Mouse (Mus musculus) embryo, embryonic 9.5 days (tissue): ENCODE data around the gene Msl1.
A peak's percentile ranks its signal among the peaks of the same experiment; 100 is the strongest.

Experiments
- DNase-seq: peaks from one replicate; pipeline ENCODE4 v3.0.0-alpha.2; 2017; ENCODE audit errors: extremely low spot score

Gene Msl1

GRCm38 (mm10) chr11:98795015-98795713 is at the start of gene Msl1:
TSS of gene Msl1 (plus strand) at chr11:98795516.
- DNase-seq, result peak; percentile 96

GRCm38 (mm10) chr11:98745932-98746853 is 49.1 kb upstream of the Msl1 start:
- DNase-seq, result no peak

- DNase-seq, result peak; percentile 74
Measured at GRCm38 (mm10) chr11:98746855-98747693, 48.2 kb upstream of the Msl1 start.

GRCm38 (mm10) chr11:98747804-98748505 is 47.4 kb upstream of the Msl1 start:
- DNase-seq, result no peak

GRCm38 (mm10) chr11:98748506-98749416 is 46.6 kb upstream of the Msl1 start:
- no peak for DNase-seq

GRCm38 (mm10) chr11:98749716-98750115 is 45.6 kb upstream of the Msl1 start:
- no peak for DNase-seq

GRCm38 (mm10) chr11:98750351-98751201 is 44.7 kb upstream of the Msl1 start:
- no peak for DNase-seq

GRCm38 (mm10) chr11:98751221-98751782 is 44.0 kb upstream of the Msl1 start:
- no peak for DNase-seq

- no peak for DNase-seq
Measured at GRCm38 (mm10) chr11:98752562-98753140, 42.7 kb upstream of the Msl1 start.

GRCm38 (mm10) chr11:98753264-98753663 is 42.1 kb upstream of the Msl1 start:
- DNase-seq, result no peak

GRCm38 (mm10) chr11:98754151-98754620 is 41.1 kb upstream of the Msl1 start:
- DNase-seq, result no peak

- DNase-seq, result peak; percentile 82
Measured at GRCm38 (mm10) chr11:98754621-98755181, 40.6 kb upstream of the Msl1 start.

GRCm38 (mm10) chr11:98755726-98756380 is 39.5 kb upstream of the Msl1 start:
- no peak for DNase-seq

GRCm38 (mm10) chr11:98756711-98757110 is 38.6 kb upstream of the Msl1 start:
- no peak for DNase-seq

GRCm38 (mm10) chr11:98761939-98762338 is 33.4 kb upstream of the Msl1 start:
- no peak for DNase-seq

GRCm38 (mm10) chr11:98762756-98763501 is 32.4 kb upstream of the Msl1 start:
- DNase-seq, result no peak

GRCm38 (mm10) chr11:98763502-98763861 is 31.8 kb upstream of the Msl1 start:
- DNase-seq, result no peak
